Mouse (Mus musculus) B cell, adult 2 months (primary cell): ENCODE measurements around the gene Fto.
A peak's percentile ranks its signal among the peaks of the same experiment; 100 is the strongest.

Experiments used
- DNase-seq, 2 experiments: peaks; one replicate each; pipeline ENCODE4 v3.0.0; 2022

The Fto gene

DNA sequence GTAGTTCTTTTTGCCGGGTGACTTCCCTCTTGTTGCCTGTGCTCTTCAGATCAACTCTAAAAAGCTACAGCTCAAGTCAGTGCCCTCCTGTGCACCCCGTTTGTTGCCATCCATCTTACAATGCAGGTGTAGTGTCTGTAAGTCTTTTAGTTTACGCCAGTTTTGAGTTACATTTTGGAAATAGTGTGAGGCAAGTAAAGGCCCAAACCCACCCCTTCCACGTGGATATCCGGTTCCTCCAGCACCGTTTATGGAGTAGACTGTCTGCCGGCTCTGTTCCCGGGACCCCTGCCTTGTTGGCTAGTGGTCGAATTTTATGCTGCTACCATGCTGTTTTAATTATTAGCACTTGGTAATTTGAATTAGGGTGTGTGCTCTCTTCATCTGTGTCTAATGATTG, 46.2 kb downstream of the Fto start:
- no peak for DNase-seq

DNA sequence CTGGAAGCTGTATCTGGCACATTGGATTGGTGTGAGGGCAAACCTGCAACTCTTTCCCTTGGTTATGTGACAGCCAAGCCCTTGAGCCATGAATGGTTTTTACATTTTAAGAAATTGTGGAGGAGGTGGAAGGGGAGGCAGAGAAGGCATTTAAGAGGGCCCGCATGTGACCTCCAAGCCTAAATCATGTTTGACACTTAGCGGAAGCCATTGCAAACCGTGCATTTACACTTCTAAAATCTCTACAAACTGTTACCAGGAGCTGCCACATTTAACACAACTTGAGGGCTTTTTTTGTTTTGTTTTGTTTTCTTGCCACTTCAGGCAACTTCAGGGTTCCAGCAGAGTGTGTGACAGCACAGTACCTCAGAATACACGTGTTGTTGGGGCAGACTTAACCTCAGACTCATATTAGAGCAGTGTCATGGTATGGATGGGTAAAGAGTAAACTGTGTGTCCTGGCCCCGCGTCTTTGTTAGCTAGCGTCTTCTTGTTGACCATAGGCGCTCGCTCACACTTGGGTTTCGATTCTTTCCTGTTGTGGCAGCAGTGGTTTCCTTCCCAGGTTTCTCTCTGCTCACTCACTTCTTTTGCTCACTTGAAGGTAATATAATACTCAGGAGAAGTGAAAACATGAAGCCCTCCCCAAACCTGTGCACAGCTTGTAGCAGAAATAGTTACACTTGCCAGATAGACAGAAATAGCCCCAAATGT, 47.5 kb downstream of the Fto start:
- DNase-seq, result no peak

DNA sequence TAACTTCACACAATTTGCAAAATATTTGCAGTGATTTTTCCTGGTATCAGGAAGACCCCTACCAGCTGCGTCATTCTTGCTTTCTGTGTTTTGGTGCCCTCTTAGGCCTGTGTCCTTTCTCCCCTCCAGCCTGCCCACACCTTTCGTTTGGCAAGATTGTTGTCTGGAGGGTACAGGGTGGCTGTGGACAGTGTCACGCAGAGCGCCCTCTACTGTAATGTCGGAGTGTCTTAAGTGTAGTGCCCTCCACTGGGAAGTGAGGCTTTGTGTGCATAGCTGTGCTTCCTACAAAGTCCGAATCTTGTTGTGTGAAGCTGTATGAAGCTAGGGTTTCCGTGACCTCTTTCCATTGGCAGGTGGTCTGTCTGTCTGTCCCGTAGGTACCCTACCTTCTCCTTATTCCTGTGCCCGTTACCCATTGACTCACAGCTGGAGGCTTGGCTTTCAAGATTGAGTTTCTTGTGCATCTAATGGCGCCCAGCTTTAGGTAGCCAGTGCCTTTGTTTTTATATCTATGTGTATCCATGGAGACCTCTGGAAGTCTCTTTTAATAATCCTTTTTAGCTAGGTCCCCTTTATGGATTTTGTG, 50.0 kb downstream of the Fto start:
- DNase-seq, result no peak

DNA sequence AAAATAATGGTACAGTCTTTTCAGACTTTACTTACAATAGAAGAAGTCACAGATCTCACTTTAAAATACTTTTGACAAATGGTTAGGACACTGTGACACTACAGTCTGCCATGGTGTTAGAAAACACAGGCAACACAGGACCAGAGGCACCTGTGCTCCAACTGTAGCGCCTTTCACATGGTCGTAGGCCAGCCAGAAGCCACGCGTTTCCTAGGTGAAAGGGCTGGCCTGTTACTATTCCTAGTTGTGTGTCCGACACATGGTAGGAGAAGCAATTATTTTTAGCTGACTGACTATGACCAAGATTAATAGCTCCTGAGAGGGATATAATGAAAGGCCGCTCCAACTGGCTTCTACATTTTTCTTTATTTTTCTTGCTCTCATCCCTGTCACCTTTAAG, 50.9 kb downstream of the Fto start:
- DNase-seq, result no peak

DNA sequence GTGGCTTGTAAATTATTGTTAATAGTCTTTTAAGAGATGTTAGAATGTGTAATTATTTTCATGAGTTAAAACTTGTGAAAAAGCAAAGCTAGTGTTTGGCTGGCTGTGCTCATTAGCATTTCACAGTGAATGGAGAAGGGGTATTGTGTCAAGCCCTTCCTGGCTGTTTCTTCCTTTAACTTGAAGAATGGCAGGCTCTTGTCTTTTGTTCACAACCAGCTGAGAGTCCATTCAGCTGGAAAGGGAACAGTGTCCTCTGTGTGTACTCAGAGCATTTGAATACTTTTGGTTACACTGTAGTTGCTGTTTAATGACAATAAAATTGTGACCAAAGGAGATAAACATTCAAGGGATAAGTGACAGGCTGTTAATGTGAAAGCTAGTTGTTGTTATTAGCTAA, 52.5 kb downstream of the Fto start:
- no peak for DNase-seq

DNA sequence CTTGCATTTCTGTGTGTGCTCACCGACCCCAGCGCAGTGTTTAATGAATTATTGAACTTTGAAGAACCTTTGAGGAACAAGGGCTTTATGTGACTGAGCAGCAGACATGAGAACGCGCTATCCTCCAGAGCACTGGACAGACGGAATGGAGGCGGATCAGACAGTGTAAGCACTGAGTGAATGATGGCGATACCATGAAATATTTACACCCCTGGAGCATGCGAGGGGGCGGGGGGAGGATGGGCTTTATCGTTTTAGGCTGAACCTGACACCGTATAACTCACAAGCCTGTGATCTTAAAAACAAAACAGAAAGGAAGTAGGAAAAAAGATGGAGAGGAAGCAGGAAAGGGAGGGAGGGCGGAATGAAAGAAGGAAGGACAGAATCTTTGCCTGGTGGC, 57.6 kb downstream of the Fto start:
- DNase-seq, result no peak

DNA sequence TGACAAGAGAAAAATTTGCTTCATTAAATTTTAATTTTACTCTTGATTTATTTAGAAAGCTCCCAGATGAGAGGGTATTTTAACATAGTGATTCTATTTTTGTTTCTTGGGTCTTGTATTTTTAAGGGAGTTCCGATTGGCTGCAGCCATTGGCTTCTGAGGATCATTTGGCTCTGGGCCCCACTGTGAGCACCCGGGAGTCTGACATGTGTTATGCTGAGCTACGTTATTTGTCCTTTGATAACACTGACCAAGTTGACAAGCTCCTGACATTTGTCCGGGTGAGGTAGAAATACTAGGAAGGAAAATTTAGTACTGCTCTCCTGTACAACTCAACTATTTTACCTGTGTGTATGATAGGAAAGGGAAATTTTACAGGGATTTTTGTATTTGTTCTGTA, 58.7 kb downstream of the Fto start:
- no peak for DNase-seq

DNA sequence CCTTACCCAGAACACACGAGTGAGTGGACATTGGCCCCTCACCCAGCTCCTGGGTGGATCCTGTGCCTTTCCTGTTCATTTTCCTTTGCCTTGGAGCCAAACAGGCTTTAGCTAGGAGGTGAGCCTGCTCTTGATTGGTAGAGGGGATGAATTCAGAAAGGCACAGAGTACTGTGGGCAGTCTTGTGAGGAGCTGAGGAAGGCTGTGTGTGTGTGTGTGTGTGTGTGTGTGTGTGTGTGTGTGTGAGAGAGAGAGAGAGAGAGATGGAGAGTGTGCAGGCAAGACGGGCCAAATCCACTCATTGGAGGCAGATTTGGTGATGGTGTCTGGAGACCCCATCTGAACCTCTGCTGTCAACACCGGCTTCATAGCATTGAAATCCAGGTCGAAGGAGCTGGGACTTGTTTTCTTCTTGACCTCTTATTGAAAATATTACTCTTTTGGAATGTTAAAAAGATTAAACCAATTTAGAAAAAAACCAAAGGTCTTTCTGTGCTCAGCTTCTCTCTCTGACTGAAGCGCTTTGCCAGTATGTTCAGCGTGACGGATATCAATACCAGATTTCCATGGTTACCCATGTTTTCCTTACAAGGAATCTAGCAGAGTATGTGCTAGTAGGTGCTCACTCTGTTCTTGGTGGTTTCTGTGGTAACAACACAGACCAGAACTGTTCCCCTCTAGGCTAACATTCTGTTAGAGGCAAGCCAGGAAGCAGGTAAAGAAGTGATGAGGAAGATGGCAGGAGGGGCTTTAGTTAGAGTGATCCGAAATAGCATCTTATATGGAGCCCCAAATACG, 59.7 kb downstream of the Fto start:
- DNase-seq, result no peak

DNA sequence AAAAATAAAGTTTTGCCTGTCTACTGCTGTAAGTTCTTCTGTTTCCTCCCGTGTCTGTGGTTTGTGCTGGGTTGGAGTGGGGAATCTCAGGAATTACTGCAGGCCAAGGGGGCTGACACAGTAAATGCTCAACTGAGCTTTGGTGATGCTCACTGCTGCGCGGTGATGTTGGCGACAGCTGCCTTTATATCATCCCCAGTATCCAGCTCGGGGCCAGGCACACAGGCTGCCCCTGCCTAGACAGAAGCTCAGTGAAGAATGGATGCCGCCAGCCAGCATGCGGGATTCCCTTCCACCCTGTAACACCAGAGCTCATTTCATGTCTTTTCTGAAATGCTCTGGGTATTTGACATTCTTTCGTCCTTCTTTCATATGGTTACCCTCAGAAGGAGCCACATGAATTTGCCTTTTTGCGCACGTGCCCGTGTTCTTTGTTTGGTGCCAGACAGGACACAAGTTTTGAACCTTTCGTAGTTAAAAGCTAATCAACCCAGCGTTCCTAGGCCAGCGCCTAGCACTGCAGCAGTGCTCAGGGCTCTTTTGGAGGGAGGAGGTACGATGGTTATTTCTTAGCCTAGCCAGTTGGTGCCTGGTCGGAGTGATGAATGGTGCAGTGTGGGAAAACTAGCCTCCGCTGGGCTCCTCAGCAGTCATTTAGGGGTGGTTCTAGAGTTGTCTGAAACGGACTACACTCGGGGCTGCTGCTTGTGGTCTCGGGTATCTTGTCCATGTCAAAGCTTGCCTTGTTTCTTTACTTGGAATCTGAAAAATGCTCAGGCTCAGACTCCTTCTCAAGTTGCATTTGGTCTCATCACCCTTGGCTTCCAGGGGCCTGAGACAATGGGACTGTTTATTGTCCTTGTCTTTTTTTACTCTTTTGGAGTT, 62.0 kb downstream of the Fto start:
- DNase-seq, result no peak

DNA sequence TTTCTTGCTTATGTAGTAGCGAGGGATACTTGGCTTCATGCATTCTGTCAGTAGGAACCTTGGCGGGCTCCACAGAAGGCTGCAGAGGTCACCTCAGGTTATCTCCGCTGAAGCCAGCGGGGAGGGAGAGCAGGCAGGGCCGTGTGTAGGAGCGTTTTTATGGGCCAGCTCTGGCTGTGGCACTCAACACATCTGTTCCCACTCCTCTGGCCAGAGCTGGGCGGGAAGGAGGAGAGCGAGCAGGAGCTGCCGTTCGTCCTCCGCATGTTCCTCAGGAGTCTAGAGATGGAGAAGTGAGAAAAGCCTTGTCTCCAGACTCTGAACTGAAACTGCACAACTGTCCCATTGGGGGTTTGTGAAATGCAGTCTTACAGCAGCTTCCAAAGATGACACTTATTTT, 63.5 kb downstream of the Fto start:
- no peak for DNase-seq

DNA sequence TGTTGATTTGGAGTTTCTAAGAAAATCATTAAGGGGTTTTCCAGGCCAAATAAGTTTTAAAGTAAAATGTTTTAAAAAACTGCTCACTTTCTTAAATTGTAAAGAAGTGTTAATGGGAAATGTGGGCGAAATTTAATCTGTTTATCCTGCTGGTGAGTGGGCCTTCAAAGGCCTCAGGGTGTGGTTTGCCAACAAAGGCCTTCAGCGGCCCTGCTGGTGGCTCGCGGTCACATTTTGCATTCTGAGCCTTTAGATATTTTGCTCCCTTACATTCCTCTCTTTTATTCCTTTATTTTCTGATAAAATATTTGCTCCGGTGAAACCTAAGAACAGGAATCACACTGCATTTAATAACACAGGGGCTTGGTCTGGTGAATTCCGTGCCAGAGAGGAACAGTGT, 64.0 kb downstream of the Fto start:
- DNase-seq, result no peak

DNA sequence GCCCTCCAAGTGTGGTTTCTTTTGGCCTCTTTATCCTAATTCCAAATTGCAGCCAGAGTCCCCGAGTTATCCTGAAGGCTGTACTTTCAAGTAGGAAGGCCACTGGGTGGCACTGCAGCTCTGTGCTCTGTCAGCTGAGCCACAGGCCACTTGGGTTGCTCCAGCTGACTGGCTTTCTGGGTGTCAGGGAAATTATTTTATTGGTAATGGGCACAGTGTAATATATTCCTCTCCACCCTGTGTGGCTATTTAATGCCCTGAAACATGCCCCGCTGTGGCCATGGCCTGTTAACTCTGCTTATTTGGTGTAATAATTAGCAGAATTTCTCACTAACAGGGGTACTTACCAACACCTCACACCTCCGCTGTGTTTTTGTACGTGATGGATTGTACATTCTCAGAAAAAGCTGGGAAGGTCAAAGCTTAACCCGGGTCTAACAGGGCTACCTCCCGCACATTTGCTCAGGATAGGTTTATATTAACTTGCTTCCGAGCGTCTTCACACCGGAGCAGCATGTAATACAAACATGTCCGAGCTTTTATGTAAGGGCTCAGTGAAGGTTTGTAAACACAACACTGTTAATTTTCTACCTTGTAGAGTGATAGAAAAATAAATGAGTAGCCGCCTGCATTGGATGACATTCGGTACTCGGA, 65.6 kb downstream of the Fto start:
- DNase-seq, result peak; percentile 40 to 47

DNA sequence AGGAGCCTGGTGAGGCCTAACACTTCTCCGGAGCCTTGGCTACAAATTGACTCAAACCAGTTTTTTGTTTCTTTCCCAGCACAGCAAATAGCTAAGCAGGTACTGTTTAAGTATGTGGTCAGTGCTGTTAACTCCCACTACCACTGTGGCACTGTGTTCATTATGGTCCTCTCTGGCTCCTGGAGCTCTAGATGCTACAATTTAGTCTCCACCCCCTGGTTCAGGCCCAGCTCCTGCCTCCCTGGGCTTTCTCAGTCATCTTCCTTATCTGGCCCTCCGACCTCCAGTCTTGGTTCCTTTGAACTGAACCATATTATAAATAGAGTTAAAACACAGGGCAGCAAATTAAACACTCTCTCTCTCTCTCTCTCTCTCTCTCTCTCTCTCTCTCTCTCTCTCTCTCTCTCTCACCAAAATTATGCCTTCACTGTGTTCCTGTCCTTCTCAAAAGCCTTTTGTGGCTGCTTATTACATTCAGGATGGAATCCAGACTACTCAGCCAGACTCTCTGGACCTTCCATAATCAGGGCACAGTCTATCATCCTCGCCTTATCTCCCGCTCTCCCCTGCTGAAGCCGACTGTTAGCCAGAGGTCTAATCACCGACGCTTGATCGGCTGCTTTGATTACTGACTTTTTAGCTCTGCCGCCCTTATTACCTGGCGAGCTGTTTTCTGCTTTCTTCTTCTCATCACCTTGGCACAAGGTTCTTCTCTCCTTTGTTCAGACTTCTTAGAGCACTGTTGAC, 67.6 kb downstream of the Fto start:
- no peak for DNase-seq

DNA sequence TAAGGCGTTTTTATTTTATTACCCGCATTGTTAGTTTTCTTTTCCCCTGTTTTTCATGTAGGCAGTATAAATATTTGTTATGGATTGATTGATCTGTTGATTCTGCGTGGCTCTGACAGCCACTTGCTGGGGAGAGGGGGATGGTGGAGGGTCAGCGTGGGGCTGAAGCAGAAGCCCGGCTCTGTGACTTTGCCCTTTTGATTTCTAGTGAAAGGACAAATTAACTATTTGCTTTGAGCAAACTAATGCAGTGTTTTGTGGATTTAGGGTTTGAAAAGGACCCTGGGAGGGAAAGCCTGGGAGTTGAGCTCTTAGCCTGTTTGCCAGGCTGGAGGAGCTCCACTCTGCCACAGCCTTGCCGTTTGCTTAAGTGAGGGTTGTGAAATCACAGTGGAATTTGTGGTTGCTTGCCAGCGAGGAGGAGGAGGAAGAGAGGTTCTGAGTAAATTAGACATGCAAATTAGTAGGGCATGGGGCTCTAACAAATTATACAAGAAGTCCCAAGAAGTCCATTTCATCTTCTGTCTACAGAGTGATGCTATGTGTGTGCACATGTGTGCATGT, 68.3 kb downstream of the Fto start:
- no peak for DNase-seq

DNA sequence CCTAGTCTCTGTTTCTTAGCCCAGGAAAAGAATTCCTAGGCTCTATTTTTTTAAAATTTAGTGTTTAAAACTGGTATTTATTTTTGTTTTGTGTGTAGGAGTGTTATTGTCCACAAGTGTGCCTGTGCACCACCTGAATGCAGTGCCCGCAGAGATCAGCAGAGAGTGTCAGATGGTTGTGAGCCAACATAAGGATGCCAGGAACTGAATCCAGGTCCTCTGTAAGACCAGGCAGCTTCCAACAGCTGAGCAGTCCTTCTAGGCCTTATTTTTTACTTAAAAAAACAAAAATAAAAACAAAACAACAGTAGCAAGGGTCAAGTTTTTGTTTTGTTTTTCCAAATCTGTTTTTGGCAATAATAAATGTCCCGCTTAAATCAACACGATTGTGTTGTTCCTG, 69.9 kb downstream of the Fto start:
- no peak for DNase-seq

DNA sequence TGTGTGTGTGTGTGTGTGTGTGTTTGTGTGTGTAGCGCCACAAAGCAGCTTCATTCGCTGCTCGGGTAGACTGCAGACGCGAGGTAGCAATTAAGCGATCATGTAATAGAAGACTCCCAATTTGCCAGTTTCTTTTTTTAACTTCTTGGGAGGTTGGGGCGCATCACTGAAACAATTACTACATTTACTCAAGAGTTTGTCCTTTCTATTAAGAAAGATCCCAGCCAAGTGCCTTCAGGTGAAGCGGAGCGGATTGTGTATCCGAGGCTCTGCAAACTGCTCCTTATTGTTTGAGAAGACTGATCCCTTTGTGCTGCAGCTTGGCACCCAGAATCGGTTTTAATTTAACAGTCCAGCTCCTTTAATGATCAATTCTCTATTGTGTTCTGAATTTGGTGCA, 70.5 kb downstream of the Fto start:
- no peak for DNase-seq

DNA sequence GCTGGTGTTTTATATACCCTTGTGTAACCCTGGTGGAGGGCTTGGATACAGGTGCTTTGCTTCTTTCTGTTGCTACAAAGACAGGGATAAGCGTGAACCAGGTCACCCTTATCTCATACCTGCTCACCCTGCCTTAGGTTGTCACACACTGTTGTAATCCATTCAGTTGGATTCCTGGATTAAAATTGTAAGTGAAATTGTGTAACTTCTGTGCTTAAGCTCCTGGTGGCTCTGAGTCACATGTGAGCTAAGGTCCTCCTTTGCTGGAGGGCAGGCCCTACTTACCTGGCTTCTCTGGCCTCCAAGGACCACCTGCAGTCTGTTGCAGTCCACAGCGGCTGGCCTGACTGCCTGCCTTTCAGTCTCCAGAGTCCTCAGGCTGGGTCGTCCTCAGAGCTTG, 71.1 kb downstream of the Fto start:
- DNase-seq, result no peak

DNA sequence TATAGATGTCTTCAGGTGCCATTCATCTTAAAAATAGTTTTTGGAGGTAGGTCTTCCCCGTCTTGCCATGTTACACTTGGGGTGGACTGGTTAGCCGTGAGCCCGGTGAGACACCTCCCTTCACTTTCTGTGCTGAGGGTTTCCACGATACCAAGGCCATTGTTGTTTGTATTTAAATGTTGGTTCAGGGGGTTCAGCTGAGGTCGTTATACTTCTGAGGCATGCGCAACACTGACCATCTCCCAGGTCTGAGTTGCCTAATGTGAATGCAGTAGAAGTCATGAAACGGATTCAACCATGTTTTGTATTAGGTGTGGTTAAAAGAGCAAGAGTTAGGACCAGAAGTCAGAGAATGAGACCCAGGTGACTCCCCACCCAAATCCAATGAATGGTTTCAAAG, 72.5 kb downstream of the Fto start:
- DNase-seq, result no peak

DNA sequence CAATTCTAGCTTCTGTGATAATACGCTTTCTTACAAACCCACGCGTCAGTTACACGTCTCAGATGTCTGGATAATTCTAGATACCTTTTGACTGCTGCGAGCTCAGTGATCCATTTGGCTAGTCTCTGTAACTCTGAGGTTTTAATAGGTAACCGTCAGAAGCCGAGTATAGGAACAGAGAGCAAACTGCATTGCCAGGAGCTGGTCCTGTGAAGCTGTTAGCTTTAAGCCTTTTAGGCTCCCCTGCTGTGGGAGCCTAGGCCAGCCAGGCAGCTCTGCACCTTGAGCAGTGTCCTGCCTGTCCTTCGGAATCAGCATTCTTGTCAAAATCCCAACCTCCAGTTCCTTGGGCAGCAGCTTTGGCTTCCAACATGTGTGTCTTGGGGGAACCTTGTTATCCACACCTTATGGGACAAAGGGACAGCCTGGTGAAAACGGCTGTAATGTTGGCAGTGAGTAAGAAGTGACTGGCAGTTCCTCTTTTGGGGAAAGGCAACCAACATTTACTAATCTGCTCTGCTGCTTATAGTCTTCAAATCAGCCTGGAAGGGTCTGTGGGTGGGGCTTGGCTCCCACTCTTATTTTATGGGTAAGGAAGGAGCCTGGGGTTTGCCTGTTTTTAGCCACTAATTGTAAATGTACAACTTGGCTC, 77.2 kb downstream of the Fto start:
- DNase-seq, result no peak

DNA sequence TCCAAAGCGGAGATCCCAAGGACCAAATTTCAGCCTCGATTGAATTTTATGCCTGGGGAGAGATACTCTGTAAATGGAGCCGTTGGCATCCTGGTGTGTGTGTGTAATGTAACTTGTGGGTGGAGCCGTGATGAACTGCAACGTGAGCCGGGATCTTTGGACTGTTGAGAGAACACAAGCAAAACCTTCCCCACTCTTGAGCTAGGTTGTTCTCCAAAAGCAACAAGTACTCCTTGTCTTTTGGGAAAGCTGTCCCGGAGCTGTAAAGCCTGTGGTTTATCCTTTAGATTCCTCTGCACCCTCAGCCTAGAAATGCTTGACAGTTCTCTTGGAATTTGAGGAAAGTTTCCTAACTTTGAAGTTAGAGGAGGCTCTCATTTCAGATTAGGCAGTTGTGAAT, 78.9 kb downstream of the Fto start:
- no peak for DNase-seq
